Mouse (Mus musculus) lung, postnatal 4 days (tissue): ENCODE measurements around the gene Hs6st1.
A peak's percentile ranks its signal among the peaks of the same experiment; 100 is the strongest.

Source experiments
- DNase-seq, 2 experiments: peaks; one replicate each; pipeline ENCODE4 v3.0.0; 2021

Hs6st1 gene

DNA sequence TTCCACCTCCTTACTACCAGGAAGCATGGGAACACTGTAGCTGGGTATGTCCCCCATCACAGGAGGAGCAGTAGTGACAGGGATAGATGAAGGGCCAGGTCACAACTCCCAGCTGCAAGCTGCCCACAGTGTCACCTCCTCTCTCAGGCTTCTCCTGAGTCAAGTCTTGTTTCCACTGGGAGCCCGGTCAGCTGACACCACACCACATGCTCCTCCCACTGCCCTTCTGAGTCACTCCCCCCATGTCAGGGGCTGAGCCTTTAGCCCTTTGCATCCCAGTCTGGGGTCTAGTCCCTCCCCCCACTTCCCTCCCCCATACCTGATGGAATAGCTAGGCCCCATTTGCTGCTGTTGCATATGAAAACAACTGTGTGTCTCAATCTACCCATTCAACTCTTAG, 21.3 kb downstream of the Hs6st1 start:
- DNase-seq, result no peak

DNA sequence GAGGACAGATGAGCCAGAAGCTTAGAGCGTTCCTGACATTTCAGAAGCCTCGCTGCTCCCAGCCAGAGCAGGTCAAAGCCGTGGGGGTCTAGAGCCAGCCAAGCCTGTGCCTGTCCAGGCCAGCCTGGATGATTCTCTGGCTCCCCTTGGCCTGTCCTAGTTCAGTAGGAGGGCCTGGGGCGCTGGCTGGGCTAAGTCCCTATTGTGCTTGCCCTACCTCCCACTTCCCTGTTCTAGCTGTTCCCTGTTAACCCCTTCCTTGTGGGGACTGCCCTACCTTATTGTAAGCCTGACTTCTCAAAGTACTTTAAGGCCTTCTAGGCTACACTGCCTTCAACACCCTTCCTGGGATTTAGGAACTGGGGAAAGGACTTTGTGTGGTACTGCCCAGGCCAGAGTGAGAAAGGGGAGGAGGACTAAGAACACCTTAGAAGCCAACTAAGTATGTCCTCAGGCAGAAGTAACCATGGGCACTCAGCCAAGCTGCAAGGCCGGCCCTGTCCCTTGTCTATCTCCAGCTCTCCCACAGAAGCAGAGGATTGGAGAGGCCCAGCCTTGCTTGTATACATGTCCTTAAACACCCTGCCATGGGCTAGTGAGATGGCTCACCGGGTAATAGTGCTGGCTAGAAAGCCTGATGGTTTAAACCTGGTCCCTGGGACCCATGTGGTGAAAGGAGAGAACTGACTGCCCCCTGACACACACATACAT, 22.0 kb downstream of the Hs6st1 start:
- DNase-seq, result no peak

DNA sequence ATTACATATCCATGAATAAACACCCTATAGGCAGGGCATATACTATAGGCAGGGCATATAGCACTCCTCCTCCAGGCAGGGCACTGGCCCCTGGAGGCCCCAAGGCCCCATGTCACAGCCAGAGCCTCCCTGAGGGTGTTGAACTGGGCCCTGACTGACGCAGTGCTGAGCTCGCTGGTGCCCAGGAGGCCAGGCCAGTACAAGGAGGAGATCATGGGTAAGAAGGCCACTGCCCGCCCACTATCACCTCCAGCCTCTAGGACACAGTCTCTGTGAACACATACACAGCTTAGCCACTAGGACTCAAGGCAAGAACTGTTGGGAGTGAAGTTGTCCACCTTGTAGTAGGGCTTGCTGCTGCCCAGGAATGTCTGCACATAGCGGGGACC, 22.5 kb downstream of the Hs6st1 start:
- no peak for DNase-seq

DNA sequence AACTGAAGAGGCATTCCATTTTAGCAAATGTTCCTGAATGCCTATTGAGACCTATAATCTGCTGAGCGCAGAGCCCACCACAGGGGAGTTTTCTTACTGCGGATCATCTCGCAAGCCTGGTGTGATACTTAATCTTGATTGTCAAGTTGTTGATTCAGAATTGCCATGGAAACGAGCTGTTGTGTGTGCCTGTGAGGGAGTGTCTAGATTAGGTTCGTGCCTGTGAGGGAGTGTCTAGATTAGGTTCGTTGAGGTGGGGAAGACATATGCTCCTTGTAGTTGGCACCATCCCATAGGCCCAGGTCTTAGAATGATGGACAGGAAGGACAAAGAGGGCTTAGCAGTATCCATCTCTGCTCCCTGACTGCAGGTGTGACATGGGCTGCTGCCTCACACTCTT, 23.0 kb downstream of the Hs6st1 start:
- DNase-seq, result no peak

DNA sequence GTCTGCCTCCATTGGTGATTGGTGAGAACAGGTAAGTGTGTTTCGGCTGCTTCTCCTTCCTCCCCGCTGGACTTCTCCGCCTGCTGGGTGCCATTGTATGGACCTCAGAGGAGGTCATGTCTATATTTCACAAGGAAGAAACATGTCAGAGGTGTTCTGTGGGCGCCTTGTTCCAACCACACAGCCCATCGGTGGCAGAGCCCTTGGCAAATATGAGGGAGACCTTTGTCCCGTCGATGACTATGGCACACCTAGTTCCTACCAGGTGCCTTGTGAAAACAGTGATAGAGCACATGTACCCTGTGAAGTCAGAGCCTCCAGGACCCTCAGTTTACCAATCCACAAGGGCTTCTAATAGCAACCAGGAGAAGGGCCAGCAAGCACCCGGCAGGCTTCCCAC, 25.5 kb downstream of the Hs6st1 start:
- DNase-seq, result no peak

DNA sequence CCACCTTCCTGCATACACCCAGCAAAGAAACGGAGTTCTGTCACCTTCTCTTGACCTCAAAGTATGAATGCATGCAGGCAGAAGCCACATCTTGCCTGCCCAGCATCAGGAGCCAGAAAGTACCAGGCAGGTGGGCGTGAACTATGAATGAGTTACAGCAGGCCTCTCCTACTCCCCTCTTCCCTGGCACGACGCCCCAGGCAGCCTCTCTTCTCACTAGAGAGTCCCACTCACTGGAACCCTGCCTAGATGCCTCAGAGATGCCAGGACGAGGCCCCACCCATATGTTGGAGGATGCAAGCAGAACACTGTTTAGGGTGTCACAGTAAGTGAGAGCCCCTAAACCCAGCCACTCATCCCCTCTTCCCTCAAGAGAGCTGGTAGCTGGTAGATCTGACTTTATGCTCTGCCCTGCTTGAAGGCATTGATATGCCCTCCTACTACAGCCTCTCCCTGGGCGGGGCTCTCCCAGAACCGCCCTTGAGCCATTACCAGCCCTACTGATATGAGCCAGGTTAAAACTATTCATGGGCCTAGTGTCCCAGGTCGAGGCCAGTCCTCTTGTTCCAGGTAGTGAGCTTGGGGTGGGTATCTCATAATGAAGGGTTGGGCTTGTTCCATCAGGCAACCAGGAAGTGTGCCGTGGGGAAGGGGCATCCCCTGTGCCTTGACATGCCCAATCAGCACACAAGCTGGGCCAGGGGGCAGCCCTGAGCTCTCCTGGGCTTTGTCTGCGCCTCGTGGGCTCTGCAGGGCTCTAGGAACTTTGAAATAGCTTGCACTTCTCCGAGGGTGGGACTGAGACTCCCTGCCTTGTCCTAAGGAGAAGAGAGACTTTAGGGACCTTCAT, 27.4 kb downstream of the Hs6st1 start:
- peak; percentile 61 to 74 for DNase-seq

DNA sequence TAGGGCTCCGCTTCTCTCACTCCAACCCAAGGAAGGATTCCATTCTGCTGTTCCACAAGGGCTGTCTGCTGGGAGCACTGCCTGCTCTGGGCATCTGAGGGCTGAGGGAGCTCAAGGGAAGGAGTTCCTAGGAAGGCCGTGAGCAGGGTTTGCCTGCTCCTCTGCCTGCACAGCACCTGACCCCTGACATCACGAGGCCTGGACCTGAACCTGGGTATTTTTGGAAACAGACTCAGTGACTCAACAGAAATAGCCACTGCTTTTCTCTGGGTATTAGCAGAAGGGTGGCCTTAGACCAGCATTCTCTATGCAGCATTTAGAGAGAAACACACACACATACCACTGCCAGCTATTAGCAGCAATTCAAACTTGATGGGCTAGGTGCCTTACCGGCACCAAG, 30.2 kb downstream of the Hs6st1 start:
- no peak for DNase-seq

DNA sequence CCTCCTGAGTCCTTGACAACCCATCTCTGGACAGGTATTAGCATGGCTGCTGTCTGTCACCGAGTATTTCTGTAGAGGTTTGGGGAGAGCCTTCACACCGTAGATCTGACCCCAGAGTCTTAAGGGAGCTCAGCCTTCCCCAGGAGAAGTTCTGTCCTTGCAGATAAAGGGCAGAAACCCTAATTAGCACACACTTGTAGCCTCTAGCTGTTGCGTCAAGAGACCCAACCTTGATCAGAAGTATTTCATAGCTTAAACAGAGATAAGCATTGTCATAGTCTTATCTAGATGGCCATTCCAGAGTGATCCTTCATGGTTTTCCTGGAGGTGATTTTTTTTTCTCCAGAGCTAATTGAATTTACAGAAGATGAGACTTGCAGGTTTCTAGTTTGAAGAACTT, 32.2 kb downstream of the Hs6st1 start:
- DNase-seq, result no peak

DNA sequence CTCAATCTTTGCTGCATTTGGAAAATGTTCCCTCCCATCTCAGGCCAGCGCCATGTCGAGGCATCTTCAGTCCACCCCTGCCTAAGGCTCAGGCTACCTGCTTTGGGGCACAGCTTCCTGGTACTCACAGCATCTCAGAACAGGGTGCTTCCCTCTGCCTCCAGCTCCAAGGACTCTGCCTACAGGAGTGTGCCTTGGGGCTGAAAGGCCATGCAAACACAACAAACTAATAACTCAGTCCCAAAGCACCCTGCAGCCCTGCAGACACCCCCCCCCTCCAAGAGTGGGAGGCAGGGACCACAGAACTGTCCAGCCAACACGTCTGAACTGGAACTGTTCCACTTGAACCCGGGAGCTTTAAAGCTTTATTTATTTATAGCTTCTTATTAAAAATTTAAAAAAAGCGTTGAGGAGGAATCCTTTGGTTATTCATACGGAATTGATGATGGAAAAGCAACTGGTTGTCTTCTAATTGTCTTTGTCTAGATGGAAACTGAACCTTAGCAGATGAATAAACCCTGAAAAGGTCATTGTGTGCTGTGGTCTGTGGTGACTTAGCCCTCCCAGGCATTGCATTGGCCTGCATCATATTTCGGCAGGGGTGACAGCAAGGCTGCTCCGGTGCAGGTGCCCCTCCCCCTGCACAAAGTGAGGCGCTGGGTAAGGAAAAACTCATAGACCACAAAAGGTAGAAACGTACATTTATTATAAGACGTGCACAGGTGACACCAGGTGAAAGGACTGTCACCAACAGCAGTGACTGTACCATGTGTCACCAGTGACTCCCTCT, 37.9 kb downstream of the Hs6st1 start:
- no peak for DNase-seq

DNA sequence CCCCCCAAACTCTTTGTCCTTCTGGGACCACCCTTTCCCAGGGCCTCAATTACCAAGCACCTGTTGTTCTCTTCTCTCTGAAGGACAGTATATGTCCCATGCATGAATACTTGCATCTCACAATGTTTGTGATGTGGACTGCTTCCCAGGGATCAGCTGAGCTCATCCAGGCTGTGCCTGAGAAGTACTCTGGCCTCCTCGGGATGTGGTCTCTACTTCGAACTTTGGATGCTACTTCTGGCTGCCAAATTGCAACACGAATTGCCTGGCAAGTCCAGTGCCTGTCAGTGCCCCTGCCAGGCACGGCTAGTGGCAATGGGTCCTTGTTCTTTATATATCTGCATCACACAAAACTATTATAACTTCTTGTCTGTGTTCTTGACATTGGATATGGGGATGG, 41.8 kb downstream of the Hs6st1 start:
- no peak for DNase-seq

DNA sequence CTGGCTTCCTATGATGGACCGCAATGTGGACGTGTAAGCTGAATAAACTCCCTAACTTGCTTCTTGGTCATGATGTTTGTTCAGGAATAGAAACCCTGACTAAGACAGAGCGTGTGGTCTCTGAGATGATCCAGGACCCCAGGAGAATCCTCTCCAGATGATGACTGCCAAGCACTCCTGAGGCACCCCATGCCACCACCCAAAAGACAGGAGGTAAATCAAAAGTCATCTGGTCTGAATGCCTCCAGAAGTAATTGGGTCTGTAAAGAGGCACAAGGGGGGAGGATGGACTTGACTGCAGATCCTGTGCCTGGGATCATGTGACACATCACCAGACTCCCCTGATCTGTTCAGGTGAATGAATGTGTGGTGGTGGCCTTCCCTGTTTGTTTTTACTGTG, 44.5 kb downstream of the Hs6st1 start:
- no peak for DNase-seq

DNA sequence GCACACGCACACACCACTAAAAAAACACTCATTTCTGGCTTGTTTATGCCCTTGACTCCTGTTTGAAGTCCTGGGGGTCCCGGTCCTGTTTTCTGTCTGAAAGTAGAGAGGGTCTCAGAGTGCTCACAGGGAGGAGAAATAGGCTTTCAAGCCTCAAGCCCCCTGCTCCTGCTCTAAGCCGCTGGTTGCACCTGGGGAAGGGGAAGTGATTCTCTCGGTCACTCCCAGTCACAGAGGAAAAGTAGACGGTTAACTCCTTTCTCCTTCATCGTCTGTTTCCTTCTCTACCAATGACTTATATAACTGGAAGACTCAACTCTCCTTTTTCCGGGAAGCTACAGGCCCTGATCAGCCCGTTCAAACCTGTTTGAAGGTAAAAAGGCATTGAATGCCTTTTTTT, 45.5 kb downstream of the Hs6st1 start:
- DNase-seq, result no peak

DNA sequence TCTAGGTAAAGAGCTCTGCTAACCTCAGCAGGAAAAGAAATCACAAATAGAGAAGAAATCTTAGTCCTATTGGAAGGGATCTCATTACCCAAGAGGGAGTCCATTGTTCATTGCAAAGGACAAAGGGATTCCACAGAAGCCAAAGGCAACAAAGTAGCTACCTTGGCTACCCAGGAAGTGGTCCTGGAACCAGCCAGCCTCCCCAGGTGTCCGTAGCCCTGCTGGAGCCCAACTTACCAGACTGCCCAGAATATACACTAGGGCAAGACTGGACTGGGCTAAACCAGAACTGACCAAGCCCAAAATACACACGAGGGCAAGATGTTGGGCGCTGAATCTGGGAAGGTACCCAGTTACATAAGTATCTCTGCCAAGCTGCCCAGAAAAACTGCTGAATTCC, 46.6 kb downstream of the Hs6st1 start:
- DNase-seq, result no peak

DNA sequence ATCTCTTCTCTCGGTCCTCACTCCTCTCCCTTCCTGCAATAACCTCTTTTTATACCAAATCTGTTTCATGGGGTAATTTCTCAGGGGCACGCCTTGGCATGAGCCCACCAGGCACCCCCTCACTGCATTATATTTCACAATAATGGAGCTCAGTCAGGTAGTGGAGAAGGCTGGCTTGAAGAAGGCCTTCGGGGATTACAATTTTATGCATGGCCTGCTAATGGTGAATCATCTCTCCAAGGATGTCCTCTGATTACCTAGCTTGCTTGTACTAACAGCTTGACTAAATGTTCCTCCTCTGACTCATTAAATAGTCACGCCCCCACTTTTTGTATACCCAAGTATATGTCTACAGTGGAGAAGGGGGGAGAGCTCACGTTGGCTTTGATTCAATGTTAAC, 48.3 kb downstream of the Hs6st1 start:
- DNase-seq, result no peak

DNA sequence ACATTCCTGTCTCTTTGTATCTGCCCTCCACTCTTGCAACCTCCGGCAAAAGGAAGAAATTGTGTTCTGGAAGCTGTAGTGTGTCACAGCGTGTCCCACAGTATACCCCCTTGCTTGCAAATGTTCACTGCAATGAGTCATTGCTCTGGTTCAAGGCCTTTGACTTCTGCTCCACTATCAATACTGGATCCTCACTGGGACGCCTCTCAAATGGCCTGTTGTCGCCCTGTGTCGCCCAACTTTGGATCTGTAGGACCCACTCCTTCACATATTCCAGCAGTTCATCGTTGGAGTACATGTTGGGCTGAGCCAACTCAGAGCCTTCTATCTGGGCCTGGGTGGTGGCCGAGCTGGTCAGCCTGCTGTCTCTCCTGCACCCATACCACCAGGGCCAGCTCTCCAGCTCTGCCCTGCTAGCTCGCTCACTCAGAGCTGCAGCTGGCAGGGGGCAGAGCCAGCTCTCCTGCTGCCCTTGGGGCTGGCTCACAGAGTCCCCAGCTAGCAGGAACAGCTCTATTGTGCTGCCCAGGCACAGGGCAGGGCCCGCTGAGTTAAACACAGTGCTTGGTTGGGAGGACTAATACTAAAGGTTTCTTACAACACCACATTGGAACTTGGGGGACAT, 50.0 kb downstream of the Hs6st1 start:
- DNase-seq, result no peak

DNA sequence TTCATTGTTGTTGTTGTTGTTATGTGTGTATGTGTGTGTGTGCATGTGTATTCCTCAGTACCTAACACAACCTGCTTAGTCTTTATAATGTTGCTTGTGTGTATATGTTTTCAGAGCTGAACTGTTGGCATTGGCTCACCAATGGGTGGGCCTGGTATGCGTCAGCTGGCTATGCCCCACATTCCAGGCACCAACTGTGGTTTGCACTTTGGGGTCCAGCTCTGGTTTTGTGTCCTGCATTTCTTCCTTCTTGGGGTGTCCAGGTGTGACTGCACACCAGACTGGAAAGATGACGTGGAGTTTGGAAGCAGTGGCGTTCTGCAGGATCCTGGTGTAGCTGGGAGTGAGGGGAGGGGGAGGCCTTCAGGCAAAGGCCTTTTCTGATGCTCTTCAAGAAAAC, 50.8 kb downstream of the Hs6st1 start:
- DNase-seq, result no peak

DNA sequence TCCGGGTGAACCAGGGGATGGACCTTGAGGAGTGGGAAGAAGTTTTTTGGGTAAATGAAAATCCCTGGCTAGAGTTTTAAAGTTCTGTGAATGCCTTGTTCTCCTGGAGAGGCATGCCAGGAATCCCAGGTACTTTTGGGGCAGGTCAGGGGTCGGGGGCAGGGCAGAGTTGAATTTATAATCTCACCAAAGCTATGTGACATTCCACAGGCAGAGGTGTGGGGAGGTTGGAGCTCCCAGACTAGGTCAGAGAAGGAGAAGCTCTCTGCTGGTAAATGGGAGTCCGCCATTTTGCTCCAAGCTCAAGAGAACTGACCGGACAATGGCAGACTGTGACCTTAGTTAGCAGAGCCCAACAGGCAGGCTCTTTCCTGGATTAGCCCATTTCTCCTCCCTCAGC, 51.2 kb downstream of the Hs6st1 start:
- no peak for DNase-seq

DNA sequence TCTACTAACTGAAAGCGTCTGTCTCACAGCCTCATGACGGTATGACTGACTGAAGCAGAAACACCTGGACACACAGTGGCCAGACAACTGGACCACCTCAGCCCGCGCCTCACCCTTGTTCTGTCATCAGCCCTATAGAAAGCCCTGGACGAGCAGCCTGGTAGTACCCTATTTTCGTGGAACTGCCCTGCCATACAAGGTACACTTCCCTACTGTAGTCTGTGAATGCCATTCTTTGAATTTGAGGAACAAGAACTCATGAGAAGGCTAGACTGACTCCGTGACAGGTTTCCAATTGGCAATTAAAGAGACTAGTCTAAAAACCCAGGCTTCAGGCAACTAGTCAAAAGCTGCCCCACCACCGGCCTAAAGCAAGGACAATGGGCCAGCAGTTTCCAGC, 53.0 kb downstream of the Hs6st1 start:
- no peak for DNase-seq

DNA sequence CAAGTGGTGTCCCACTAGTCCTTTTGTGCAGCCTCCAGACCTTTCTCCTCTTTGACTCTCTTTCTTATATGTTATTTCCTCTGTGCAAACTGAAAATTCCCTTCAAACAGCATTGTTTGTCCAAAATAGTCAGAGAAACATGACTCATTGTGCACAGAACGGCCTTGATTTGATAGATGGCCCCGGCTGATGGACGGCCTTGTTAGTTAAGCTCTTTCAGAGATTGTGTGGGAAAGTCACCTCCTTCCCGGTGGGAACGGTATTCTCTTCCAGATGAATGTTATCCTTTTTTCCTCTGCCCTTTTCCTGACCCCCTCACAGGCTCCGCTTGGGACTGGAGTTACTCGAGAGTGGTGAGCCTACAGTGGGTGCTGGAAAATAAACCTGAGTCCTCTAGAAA, 56.9 kb downstream of the Hs6st1 start:
- no peak for DNase-seq

DNA sequence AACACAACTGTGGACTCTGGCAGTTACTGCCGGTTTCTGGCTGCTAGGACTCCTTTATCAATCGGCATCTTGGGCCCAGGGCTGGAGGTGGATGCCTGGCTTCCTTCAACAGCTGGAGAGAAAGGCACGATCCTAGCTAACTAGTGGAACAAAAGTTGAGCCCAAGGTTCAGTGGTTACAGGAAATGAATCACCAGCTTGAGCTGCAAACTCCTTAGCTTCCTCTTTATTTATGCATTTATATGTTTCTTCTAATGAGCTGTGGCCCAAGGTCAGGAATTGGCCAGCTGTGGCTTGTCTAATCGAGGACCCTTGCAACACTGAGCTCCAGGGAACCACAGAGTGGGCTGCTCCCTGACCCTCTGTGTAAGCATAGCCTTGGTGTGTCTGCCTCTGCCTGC, 60.9 kb downstream of the Hs6st1 start:
- peak; percentile 44 to 78 for DNase-seq

DNA sequence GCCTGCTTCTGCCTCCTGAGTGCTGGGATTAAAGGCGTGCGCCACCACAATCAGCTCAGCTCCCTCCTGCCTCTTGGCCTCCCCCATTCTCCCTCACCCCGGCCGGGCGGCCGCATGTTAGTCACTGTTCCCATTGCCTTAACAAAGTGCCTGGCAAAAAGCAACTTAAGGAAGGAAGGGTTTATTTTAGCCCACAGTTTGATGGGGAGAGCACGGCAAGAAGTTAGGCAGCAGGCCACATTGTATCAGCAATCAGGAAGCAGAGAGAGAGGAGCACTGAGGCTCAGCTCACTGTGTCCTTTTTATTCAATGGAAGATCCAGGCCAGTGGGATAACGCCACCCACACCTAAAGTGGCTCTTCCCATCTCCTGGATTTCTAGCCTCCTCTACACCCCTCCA, 61.7 kb downstream of the Hs6st1 start:
- DNase-seq, result no peak

DNA sequence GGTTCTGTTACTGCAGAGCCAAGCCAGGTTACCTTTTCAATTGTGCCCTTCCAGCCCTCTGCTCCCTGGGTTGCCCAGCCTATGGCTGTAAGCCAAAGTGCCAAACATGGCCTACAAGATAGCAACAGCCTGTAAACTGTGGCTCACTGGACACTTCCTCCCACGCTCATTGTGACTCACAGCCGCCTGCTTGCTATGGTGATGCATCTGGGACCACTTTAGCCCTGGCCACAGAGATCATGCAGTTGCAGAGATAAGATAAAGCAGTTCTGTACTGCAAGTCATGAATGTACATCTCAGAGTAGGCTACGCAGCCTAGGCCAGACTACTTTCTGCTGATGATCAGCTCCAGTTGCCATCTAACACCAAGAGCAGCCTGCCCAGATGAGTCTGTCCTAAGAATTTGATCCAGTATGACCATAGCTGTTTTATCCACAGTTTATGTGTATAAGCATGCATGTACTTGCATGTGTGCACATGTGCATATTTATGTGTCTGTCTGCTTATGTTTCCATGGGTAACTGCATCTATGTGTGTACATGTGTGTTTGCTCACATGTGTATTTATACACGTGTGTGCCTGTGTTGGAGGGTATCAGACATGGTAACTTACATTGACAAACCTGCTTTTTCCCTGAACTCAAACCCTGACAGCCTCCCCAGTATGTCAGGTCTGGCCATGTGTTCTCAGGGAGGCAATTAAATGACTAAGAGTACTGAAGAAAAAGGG, 62.3 kb downstream of the Hs6st1 start:
- DNase-seq, result peak; percentile 31 to 37

DNA sequence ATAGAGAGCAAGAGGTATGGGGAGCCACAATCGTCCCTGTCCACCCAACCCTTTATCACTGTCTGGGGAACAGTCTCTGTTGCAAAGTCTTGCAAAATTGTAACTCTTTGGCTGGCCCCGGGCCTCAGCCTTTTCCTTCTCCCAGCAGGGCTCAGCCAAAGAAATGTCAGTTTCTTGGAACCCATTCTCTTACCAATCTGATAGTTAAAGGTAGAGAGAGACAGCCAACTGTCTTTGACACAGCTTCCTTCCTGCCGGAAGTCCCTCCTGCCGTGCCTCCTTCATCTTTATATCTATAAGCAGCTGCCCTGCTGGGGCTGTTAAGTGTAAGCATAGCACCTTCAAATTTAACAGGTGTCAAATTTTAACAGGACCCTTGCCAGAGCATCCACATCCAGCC, 63.0 kb downstream of the Hs6st1 start:
- DNase-seq, result no peak
